20 mouse cellular contexts compared by ENCODE assay signal in the genomic region with DNA sequence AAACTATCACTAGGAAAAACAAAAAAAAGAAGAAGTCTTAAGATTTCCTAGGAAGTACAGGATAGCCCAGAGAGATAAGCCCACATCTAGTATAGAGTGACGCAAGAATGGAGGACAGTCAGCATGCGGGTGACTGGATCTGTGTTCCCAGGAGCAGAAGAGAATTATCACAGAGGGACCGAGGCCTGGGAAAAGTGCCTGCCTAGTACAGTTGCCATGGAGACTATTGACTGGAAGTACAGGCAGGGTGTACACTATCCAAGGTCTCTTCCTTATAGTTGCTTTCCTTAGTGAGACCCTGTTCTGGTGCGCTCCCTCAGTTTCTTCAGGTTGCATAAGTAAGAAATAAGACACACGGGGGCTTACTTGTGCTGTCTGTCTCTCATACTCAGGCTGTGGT.
DNase-seq lines count a peak whose midpoint lies in the region; ATAC-seq and TF ChIP-seq lines count a peak whose summit lies in the region.
"Had no signal": no experiment of that assay in that cellular context is flagged by ENCODE, and none has a peak within 500 bp of the region (broad histone marks: within the 10 kb centered on the region; RNA-seq: fewer than 3 reads in every experiment).

No protein-coding gene starts in this region.

- no peak for TF ChIP-seq POLR2A in brain, embryonic 14.5 days (IDR thresholded peaks at IDR 0.05; ENCODE audit: borderline replicate concordance, extremely low read depth, insufficient read depth, insufficient read length, poor library complexity, severe bottlenecking)

- H3K27ac ChIP-seq in forebrain, embryonic 11.5 days (ENCODE audit: low read depth, low read length) = no peak overlapping the region
- no peak overlapping the region for H3K27ac ChIP-seq in forebrain, embryonic 13.5 days
- H3K27ac ChIP-seq in layer of hippocampus, adult 2 months = peak overlapping the region; percentile 86
- peak overlapping the region; percentile 25; the same call in 1 of the 2 replicates for H3K27ac ChIP-seq in neural tube, embryonic 13.5 days (replicated peaks)
- H3K27ac ChIP-seq: embryonic facial prominence, embryonic 13.5 days had no signal

- H3K4me1 ChIP-seq in forebrain, embryonic 11.5 days (replicated peaks; ENCODE audit: control insufficient read depth, insufficient read depth, low read length) = peaks cover 4% of the 10 kb centered on the region; the same call in 1 of the 2 replicates
- peaks cover 30% of the 10 kb centered on the region for H3K4me1 ChIP-seq in forebrain, embryonic 13.5 days
- peaks cover 50% of the 10 kb centered on the region for H3K4me1 ChIP-seq in neural tube, embryonic 13.5 days (replicated peaks)
- H3K4me1 ChIP-seq: embryonic facial prominence, embryonic 13.5 days had no signal

- H3K9ac ChIP-seq in forebrain, embryonic 11.5 days (ENCODE audit: low read length) = no peak overlapping the region
- H3K9ac ChIP-seq in forebrain, embryonic 13.5 days = no peak overlapping the region
- no peak overlapping the region for H3K9ac ChIP-seq in neural tube, embryonic 13.5 days
- H3K9ac ChIP-seq: embryonic facial prominence, embryonic 13.5 days; liver, postnatal 0 days had no signal

- H3K9me3 ChIP-seq in forebrain, embryonic 11.5 days (ENCODE audit: control insufficient read depth, low read length) = no peaks in the 10 kb centered on the region
- no peaks in the 10 kb centered on the region for H3K9me3 ChIP-seq in forebrain, embryonic 13.5 days (replicated peaks)
- H3K9me3 ChIP-seq in neural tube, embryonic 13.5 days = no peaks in the 10 kb centered on the region
- H3K9me3 ChIP-seq: embryonic facial prominence, embryonic 13.5 days; megakaryocyte, embryonic 14.5 days had no signal

- H3K27me3 ChIP-seq in forebrain, embryonic 11.5 days (ENCODE audit: control insufficient read depth, insufficient read depth, low read length) = no peaks in the 10 kb centered on the region
- H3K27me3 ChIP-seq in forebrain, embryonic 13.5 days = no peaks in the 10 kb centered on the region
- no peaks in the 10 kb centered on the region for H3K27me3 ChIP-seq in neural tube, embryonic 13.5 days
- H3K27me3 ChIP-seq: embryonic facial prominence, embryonic 13.5 days; megakaryocyte, embryonic 14.5 days had no signal

- peak; percentile 39; the same call in 1 of the 2 replicates for ATAC-seq in forebrain, embryonic 11.5 days (replicated peaks; ENCODE audit: low FRiP score)
- no peak; the same call in 1 of the 2 replicates for ATAC-seq in forebrain, embryonic 13.5 days
- no peak for ATAC-seq in neural tube, embryonic 13.5 days (ENCODE audit: low read depth)
- ATAC-seq: liver, postnatal 0 days had no signal

- DNase-seq in forebrain, embryonic 11.5 days (ENCODE audit: low spot score) = no peak
- DNase-seq in layer of hippocampus, adult 2 months (ENCODE audit: low spot score in 2 of 2) = no peak
- DNase-seq in layer of hippocampus, postnatal 25 days (ENCODE audit: extremely low spot score in 1 of 2, low spot score in 1 of 2) = no peak
- peak; percentile 53 for DNase-seq in brain, embryonic 14.5 days (ENCODE audit: low read depth)
- no peak for DNase-seq in adrenal gland, adult 2 months
- DNase-seq in retina, postnatal 1 day = no peak
- DNase-seq: adrenal gland, postnatal 10 days; cerebellum, adult 2 months; heart, adult 18-20 months; kidney, adult 8-10 months; kidney, postnatal 25 days; liver; liver, postnatal 0 days; lung, postnatal 14 days; thymus, postnatal 36 days had no signal

- no peak for TF ChIP-seq CTCF in layer of hippocampus, adult 2 months (conservative IDR thresholded peaks at IDR 0.05)
- TF ChIP-seq CTCF in brain, embryonic 14.5 days (IDR thresholded peaks at IDR 0.05; ENCODE audit: borderline replicate concordance, extremely low read depth, insufficient read depth, insufficient read length) = no peak

- H3K36me3 ChIP-seq in forebrain, embryonic 11.5 days (ENCODE audit: control insufficient read depth, insufficient read depth, low read length) = no peaks in the 10 kb centered on the region
- H3K36me3 ChIP-seq in forebrain, embryonic 13.5 days (ENCODE audit: poor library complexity, severe bottlenecking) = no peaks in the 10 kb centered on the region
- no peaks in the 10 kb centered on the region for H3K36me3 ChIP-seq in neural tube, embryonic 13.5 days
- H3K36me3 ChIP-seq: embryonic facial prominence, embryonic 13.5 days had no signal

- 81% methylated on average over 5 of the region's 5 CpGs for WGBS in forebrain, embryonic 11.5 days
- 57% methylated on average over 5 of the region's 5 CpGs for WGBS in forebrain, embryonic 13.5 days
- WGBS in neural tube, embryonic 13.5 days = 56% methylated on average over 5 of the region's 5 CpGs

- H3K4me2 ChIP-seq in forebrain, embryonic 11.5 days (ENCODE audit: low read depth, low read length, severe bottlenecking) = no peak overlapping the region
- H3K4me2 ChIP-seq in forebrain, embryonic 13.5 days = no peak overlapping the region
- H3K4me2 ChIP-seq in neural tube, embryonic 13.5 days = no peak overlapping the region
- H3K4me2 ChIP-seq: embryonic facial prominence, embryonic 13.5 days had no signal

- no peak overlapping the region for H3K4me3 ChIP-seq in forebrain, embryonic 11.5 days (ENCODE audit: low read depth, low read length)
- H3K4me3 ChIP-seq in forebrain, embryonic 13.5 days = no peak overlapping the region
- H3K4me3 ChIP-seq in layer of hippocampus, adult 2 months = no peak overlapping the region
- no peak overlapping the region for H3K4me3 ChIP-seq in neural tube, embryonic 13.5 days
- H3K4me3 ChIP-seq: embryonic facial prominence, embryonic 13.5 days; megakaryocyte, embryonic 14.5 days; myocyte had no signal

Comparison
In these comparisons a context has a peak if more than half of its experiments do, and no peak if none do; other contexts are left out.
1. H3K27ac ChIP-seq: peak in layer of hippocampus, adult 2 months (single experiment) and neural tube, embryonic 13.5 days (single experiment); none in forebrain, embryonic 11.5 days (single experiment) and forebrain, embryonic 13.5 days (single experiment).